Mouse (Mus musculus) liver, postnatal 0 days (tissue): Measurements from ENCODE around the gene Fmnl3.

ENCODE experiments used
- CTCF ChIP-seq: sonication (generic); IDR thresholded peaks from 2 replicates; pipeline ENCODE4 v1.5.1; 2016; ENCODE audit warnings: antibody characterized with exemption, low read depth
- EP300 ChIP-seq: IDR thresholded peaks from 2 replicates; pipeline ENCODE4 v1.6.1; 2016; ENCODE audit warnings: antibody characterized with exemption, low read depth, mild to moderate bottlenecking

DNA sequence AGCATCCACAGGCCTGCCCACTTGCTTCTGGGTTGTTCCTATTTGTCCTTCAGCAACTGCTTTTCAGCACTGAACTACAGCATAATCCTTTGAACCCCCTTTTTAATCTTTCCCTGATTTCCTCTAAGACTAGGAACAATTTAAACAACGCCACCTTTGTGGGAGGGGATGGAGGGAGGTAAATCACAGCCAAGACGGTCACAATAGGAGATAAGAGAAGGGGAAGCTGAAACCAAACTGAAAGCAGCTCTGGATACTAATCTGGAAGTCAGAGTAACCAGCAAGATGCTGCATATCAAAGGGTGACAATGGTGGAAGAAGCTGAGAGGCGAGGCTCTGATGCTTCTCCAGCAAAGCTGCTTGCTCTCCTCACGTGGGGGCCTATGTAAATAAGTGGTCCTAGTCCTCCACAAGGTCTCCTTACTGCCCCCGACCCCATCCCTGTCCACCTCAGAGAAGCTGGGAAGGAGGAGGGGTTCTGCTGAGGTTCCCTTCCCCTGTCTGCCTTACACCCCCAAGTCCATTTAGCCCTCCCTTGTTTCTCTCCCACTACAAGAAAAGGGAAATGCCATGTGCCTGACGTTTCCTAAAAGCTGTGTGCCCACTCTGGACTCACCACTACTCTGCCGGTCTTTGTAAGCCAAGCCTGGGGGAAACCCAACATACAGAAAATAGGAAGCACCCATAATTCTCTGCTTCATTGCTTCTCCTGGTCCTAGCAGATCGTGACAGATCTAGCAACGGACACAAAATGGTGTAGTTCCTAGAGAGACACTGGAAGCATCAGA lies 27.9 kb downstream of the Fmnl3 start:
- no peak for TF ChIP-seq CTCF
- TF ChIP-seq EP300 = no peak
